Mouse (Mus musculus) induced T-regulatory cell, adult 2 months (primary cell): ENCODE measurements around the gene Bhlhe40.
A peak's percentile ranks its signal among the peaks of the same experiment; 100 is the strongest.

Experiments used
- DNase-seq: peaks from one replicate; pipeline ENCODE4 v3.0.0-alpha.2; 2012; ENCODE audit warnings: low read depth

The Bhlhe40 gene

GRCm38 (mm10) chr6:108694965-108695724 is 34.7 kb downstream of the Bhlhe40 start:
- DNase-seq = no peak

GRCm38 (mm10) chr6:108695844-108696821 is 35.7 kb downstream of the Bhlhe40 start:
- no peak for DNase-seq

GRCm38 (mm10) chr6:108696822-108697202 is 36.4 kb downstream of the Bhlhe40 start:
- no peak for DNase-seq

- DNase-seq = no peak
These were observed 36.9 kb downstream of the Bhlhe40 start for GRCm38 (mm10) chr6:108697345-108697744.

GRCm38 (mm10) chr6:108698343-108698870 is 38.0 kb downstream of the Bhlhe40 start:
- DNase-seq = no peak

- DNase-seq = no peak
These were observed 39.2 kb downstream of the Bhlhe40 start for GRCm38 (mm10) chr6:108699679-108700078.

GRCm38 (mm10) chr6:108700638-108701343 is 40.4 kb downstream of the Bhlhe40 start:
- DNase-seq = no peak

- DNase-seq = no peak
These were observed 42.2 kb downstream of the Bhlhe40 start for GRCm38 (mm10) chr6:108702648-108703047.

- no peak for DNase-seq
These were observed 42.7 kb downstream of the Bhlhe40 start for GRCm38 (mm10) chr6:108703085-108703484.

- DNase-seq = peak; percentile 66
These were observed 44.1 kb downstream of the Bhlhe40 start for GRCm38 (mm10) chr6:108704316-108705080.

- no peak for DNase-seq
These were observed 45.5 kb downstream of the Bhlhe40 start for GRCm38 (mm10) chr6:108705957-108706356.

- peak; percentile 55 for DNase-seq
These were observed 46.7 kb downstream of the Bhlhe40 start for GRCm38 (mm10) chr6:108706994-108707645.

- DNase-seq = no peak
These were observed 48.7 kb downstream of the Bhlhe40 start for GRCm38 (mm10) chr6:108709131-108709470.

- DNase-seq = peak; percentile 85
These were observed 49.2 kb downstream of the Bhlhe40 start for GRCm38 (mm10) chr6:108709471-108710231.

GRCm38 (mm10) chr6:108710667-108711066 is 50.2 kb downstream of the Bhlhe40 start:
- peak; percentile 60 for DNase-seq

- DNase-seq = peak; percentile 37
These were observed 50.9 kb downstream of the Bhlhe40 start for GRCm38 (mm10) chr6:108711192-108711964.

GRCm38 (mm10) chr6:108712148-108712547 is 51.7 kb downstream of the Bhlhe40 start:
- no peak for DNase-seq

GRCm38 (mm10) chr6:108713175-108713974 is 52.9 kb downstream of the Bhlhe40 start:
- no peak for DNase-seq
